Mouse (Mus musculus): ENCODE measurements around the gene Iqsec1.

DNA sequence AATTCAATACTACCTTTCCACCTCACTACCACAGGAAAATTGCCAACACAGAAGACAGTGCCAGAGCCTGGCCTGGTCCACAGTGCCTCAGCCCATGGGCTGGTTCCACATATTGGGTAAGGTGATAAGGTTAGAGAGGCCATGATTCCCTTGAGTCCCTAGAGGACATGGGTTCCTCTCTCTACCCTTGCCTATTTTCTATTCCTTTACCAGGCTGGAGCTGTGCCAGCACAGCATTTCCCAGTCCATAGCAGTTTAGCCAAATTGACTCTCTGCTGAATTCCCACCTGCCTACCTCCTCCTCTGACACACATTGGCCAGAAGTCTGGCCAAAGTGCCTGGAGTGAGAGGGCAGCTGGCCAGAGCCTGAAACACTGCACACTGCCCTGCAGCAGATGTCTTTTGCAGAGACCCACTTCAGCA, 214.7 kb downstream of the Iqsec1 start:
- TF ChIP-seq CTCF (IDR thresholded peaks at IDR 0.05; ENCODE audit: insufficient read depth, low read length) (no peak), POLR2A (IDR thresholded peaks at IDR 0.05; ENCODE audit: borderline replicate concordance, extremely low read depth, low read depth, low read length) (no peak)
